Mouse (Mus musculus) MEL (cell line): ENCODE data around the gene Prss32. TPM values are rescaled to one million over a fixed set of nuclear protein-coding genes. Genes with fewer than 3 reads are reported as not detected.

Experiments used
- DNase-seq: peaks from one replicate; pipeline ENCODE4 v3.0.0; 2011; ENCODE audit warnings: low read depth, low spot score
- H3K27ac ChIP-seq: 2 replicates; pipeline ENCODE4 v1.5.1; 2012; ENCODE audit warnings: low read depth, mild to moderate bottlenecking, control low read depth, low read length, moderate library complexity; ENCODE audit not compliant: control insufficient read depth
- H3K27me3 ChIP-seq, 2 experiments: fragments of 150-350 bp in 1 of 2; sonication (generic) in 1 of 2; 2 replicates each; pipeline ENCODE4 v1.6.1; 2012; ENCODE audit warnings: low read length in 2 of 2, mild to moderate bottlenecking in 2 of 2, improper control_type of control experiment in 1 of 2, moderate library complexity in 1 of 2; ENCODE audit not compliant: insufficient read depth in 2 of 2, control insufficient read depth in 1 of 2
- H3K36me3 ChIP-seq, 2 experiments: 2 replicates each; pipeline ENCODE4 v1.6.1; 2012 to 2014; ENCODE audit warnings: low read length in 2 of 2, improper control_type of control experiment in 1 of 2, inconsistent platforms in 1 of 2, mild to moderate bottlenecking in 1 of 2; ENCODE audit not compliant: insufficient read depth in 2 of 2, control insufficient read depth in 1 of 2
- H3K4me1 ChIP-seq, 2 experiments: fragments of 150-350 bp in 1 of 2; sonication (generic) in 1 of 2; 2 replicates each; pipeline ENCODE4 v1.6.1; 2012; ENCODE audit warnings: low read length in 2 of 2, improper control_type of control experiment in 1 of 2, mild to moderate bottlenecking in 1 of 2; ENCODE audit not compliant: insufficient read depth in 2 of 2, control insufficient read depth in 1 of 2
- H3K4me3 ChIP-seq, 2 experiments: fragments of 150-350 bp in 1 of 2; sonication (generic) in 1 of 2; 2 replicates each; pipeline ENCODE4 v1.5.1; 2012; ENCODE audit warnings: low read depth in 2 of 2, low read length in 2 of 2, mild to moderate bottlenecking in 2 of 2, moderate library complexity in 2 of 2, control low read depth in 1 of 2, improper control_type of control experiment in 1 of 2; ENCODE audit not compliant: control insufficient read depth in 1 of 2, insufficient read depth in 1 of 2
- H3K79me2 ChIP-seq: 2 replicates; pipeline ENCODE4 v1.6.1; 2012; ENCODE audit warnings: mild to moderate bottlenecking, low read length, moderate library complexity; ENCODE audit not compliant: control insufficient read depth, poor library complexity, insufficient read depth
- H3K9ac ChIP-seq: 2 replicates; pipeline ENCODE4 v1.6.1; 2012; ENCODE audit warnings: low read depth, mild to moderate bottlenecking, control low read depth, low read length, moderate library complexity; ENCODE audit not compliant: control insufficient read depth, poor library complexity, severe bottlenecking
- H3K9me3 ChIP-seq: fragments of 150-350 bp; sonication (generic); replicated peaks from 2 replicates; pipeline ENCODE4 v1.6.1; 2012; ENCODE audit warnings: mild to moderate bottlenecking, low read length, improper control_type of control experiment, moderate library complexity; ENCODE audit not compliant: insufficient read depth
- BHLHE40 ChIP-seq: IDR thresholded peaks from 2 replicates; pipeline ENCODE4 v1.6.1; 2012; ENCODE audit warnings: low read depth, mild to moderate bottlenecking, inconsistent platforms, low read length, improper control_type of control experiment, borderline replicate concordance
- CHD1 ChIP-seq: IDR thresholded peaks from 2 replicates; pipeline ENCODE4 v1.6.1; 2012; ENCODE audit warnings: low read depth, mild to moderate bottlenecking, inconsistent platforms, low read length, improper control_type of control experiment
- CHD2 ChIP-seq: IDR thresholded peaks from 2 replicates; pipeline ENCODE4 v1.6.1; 2011; ENCODE audit warnings: low read length, improper control_type of control experiment
- CTCF ChIP-seq, 3 experiments: IDR thresholded peaks in 2 of 3; conservative IDR thresholded peaks in 1 of 3; 2 replicates each; pipeline ENCODE4 v1.5.1; 2011 to 2012; ENCODE audit warnings: low read length in 3 of 3, low read depth in 2 of 3, mild to moderate bottlenecking in 2 of 3, improper control_type of control experiment in 1 of 3, inconsistent platforms in 1 of 3, mixed read lengths in 1 of 3, moderate library complexity in 1 of 3; ENCODE audit not compliant: control insufficient read depth in 1 of 3, insufficient read depth in 1 of 3, poor library complexity in 1 of 3, severe bottlenecking in 1 of 3
- E2F4 ChIP-seq: IDR thresholded peaks from 2 replicates; pipeline ENCODE4 v1.6.1; 2011; ENCODE audit warnings: low read depth, low read length, improper control_type of control experiment, borderline replicate concordance
- ELF1 ChIP-seq: IDR thresholded peaks from 2 replicates; pipeline ENCODE4 v1.6.1; 2014; ENCODE audit warnings: low read depth, mild to moderate bottlenecking, inconsistent platforms, low read length, improper control_type of control experiment, moderate library complexity
- EP300 ChIP-seq, 2 experiments: IDR thresholded peaks; 2 replicates each; pipeline ENCODE4 v1.6.1; 2011; ENCODE audit warnings: improper control_type of control experiment in 2 of 2, low read length in 2 of 2, low read depth in 1 of 2, mild to moderate bottlenecking in 1 of 2
- GABPA ChIP-seq: IDR thresholded peaks from 2 replicates; pipeline ENCODE4 v1.6.1; 2012; ENCODE audit warnings: low read depth, mild to moderate bottlenecking, inconsistent platforms, low read length, improper control_type of control experiment, moderate library complexity
- GATA1 ChIP-seq: IDR thresholded peaks from 2 replicates; pipeline ENCODE4 v1.6.1; 2011; ENCODE audit warnings: low read depth, low read length, improper control_type of control experiment
- HCFC1 ChIP-seq: IDR thresholded peaks from 2 replicates; pipeline ENCODE4 v1.6.1; 2012; ENCODE audit warnings: low read depth, mild to moderate bottlenecking, inconsistent platforms, low read length, improper control_type of control experiment, moderate library complexity
- JUND ChIP-seq: IDR thresholded peaks from 2 replicates; pipeline ENCODE4 v1.6.1; 2011; ENCODE audit warnings: low read depth, mild to moderate bottlenecking, improper control_type of control experiment, low read length
- KAT2A ChIP-seq: conservative IDR thresholded peaks from 2 replicates; pipeline ENCODE4 v1.6.1; 2012; ENCODE audit warnings: low read depth, low read length, improper control_type of control experiment, inconsistent platforms
- MAFK ChIP-seq: IDR thresholded peaks from 2 replicates; pipeline ENCODE4 v1.6.1; 2011; ENCODE audit warnings: low read depth, mild to moderate bottlenecking, low read length, improper control_type of control experiment, borderline replicate concordance
- MAX ChIP-seq: IDR thresholded peaks from 2 replicates; pipeline ENCODE4 v1.6.1; 2011; ENCODE audit warnings: low read length, improper control_type of control experiment
- MAZ ChIP-seq: IDR thresholded peaks from 2 replicates; pipeline ENCODE4 v1.6.1; 2012; ENCODE audit warnings: low read depth, mild to moderate bottlenecking, inconsistent platforms, low read length, improper control_type of control experiment
- MEF2A ChIP-seq: IDR thresholded peaks from 2 replicates; pipeline ENCODE4 v1.6.1; 2014; ENCODE audit warnings: low read depth, mild to moderate bottlenecking, inconsistent platforms, low read length, improper control_type of control experiment; ENCODE audit not compliant: poor library complexity, insufficient replicate concordance, severe bottlenecking; ENCODE audit errors: extremely low read depth
- MXI1 ChIP-seq: IDR thresholded peaks from 2 replicates; pipeline ENCODE4 v1.6.1; 2011; ENCODE audit warnings: mild to moderate bottlenecking, low read depth, low read length, improper control_type of control experiment
- MYB ChIP-seq: IDR thresholded peaks from 2 replicates; pipeline ENCODE4 v1.6.1; 2011; ENCODE audit warnings: mild to moderate bottlenecking, low read depth, low read length, improper control_type of control experiment
- NELFE ChIP-seq: IDR thresholded peaks from 2 replicates; pipeline ENCODE4 v1.6.1; 2011; ENCODE audit warnings: low read depth, low read length, improper control_type of control experiment
- NRF1 ChIP-seq: IDR thresholded peaks from 2 replicates; pipeline ENCODE4 v1.6.1; 2014; ENCODE audit warnings: low read depth, mild to moderate bottlenecking, inconsistent platforms, low read length, improper control_type of control experiment, moderate library complexity; ENCODE audit not compliant: poor library complexity, insufficient read depth, severe bottlenecking
- POLR2A ChIP-seq, 2 experiments: IDR thresholded peaks; 2 replicates each; pipeline ENCODE4 v1.6.1; 2011 to 2012; ENCODE audit warnings: low read length in 2 of 2, mild to moderate bottlenecking in 2 of 2, control low read depth in 1 of 2, improper control_type of control experiment in 1 of 2, low read depth in 1 of 2, moderate library complexity in 1 of 2; ENCODE audit not compliant: control insufficient read depth in 1 of 2, insufficient read depth in 1 of 2, poor library complexity in 1 of 2
- POLR2AphosphoS2 ChIP-seq: IDR thresholded peaks from 2 replicates; pipeline ENCODE4 v1.6.1; 2011; ENCODE audit warnings: low read length, improper control_type of control experiment
- POLR2AphosphoS5 ChIP-seq: IDR thresholded peaks from 2 replicates; pipeline ENCODE4 v1.6.1; 2012; ENCODE audit warnings: low read depth, borderline replicate concordance, mild to moderate bottlenecking, inconsistent platforms, low read length, moderate library complexity, mixed read lengths
- RAD21 ChIP-seq: IDR thresholded peaks from 2 replicates; pipeline ENCODE4 v1.6.1; 2011; ENCODE audit warnings: mild to moderate bottlenecking, low read depth, low read length, improper control_type of control experiment
- SIN3A ChIP-seq: IDR thresholded peaks from 2 replicates; pipeline ENCODE4 v1.6.1; 2012; ENCODE audit warnings: low read length, improper control_type of control experiment, inconsistent platforms
- SMC3 ChIP-seq: IDR thresholded peaks from 2 replicates; pipeline ENCODE4 v1.6.1; 2011; ENCODE audit warnings: low read depth, low read length, improper control_type of control experiment
- TAL1 ChIP-seq: IDR thresholded peaks from 2 replicates; pipeline ENCODE4 v1.6.1; 2012; ENCODE audit warnings: mild to moderate bottlenecking, inconsistent platforms, low read length, moderate library complexity, mixed read lengths
- TBP ChIP-seq: IDR thresholded peaks from 2 replicates; pipeline ENCODE4 v1.8.0; 2011; ENCODE audit warnings: low read depth, low read length, improper control_type of control experiment
- TCF12 ChIP-seq: IDR thresholded peaks from 2 replicates; pipeline ENCODE4 v1.6.1; 2014; ENCODE audit warnings: low read depth, mild to moderate bottlenecking, inconsistent platforms, low read length, improper control_type of control experiment, moderate library complexity
- UBTF ChIP-seq: IDR thresholded peaks from 2 replicates; pipeline ENCODE4 v1.6.1; 2012; ENCODE audit warnings: low read depth, mild to moderate bottlenecking, inconsistent platforms, low read length, improper control_type of control experiment, moderate library complexity, borderline replicate concordance; ENCODE audit not compliant: insufficient read depth
- USF1 ChIP-seq: IDR thresholded peaks from 2 replicates; pipeline ENCODE4 v1.6.1; 2014; ENCODE audit warnings: low read depth, mild to moderate bottlenecking, inconsistent platforms, low read length, improper control_type of control experiment, moderate library complexity
- USF2 ChIP-seq, 2 experiments: IDR thresholded peaks; 2 replicates each; pipeline ENCODE4 v1.6.1; 2011 to 2012; ENCODE audit warnings: improper control_type of control experiment in 2 of 2, low read length in 2 of 2, borderline replicate concordance in 1 of 2, inconsistent platforms in 1 of 2, low read depth in 1 of 2, mild to moderate bottlenecking in 1 of 2; ENCODE audit not compliant: insufficient read depth in 1 of 2
- ZC3H11A ChIP-seq: IDR thresholded peaks from 2 replicates; pipeline ENCODE4 v1.6.1; 2012; ENCODE audit warnings: low read depth, mild to moderate bottlenecking, inconsistent platforms, low read length, improper control_type of control experiment
- ZKSCAN1 ChIP-seq: IDR thresholded peaks from 2 replicates; pipeline ENCODE4 v1.6.1; 2012; ENCODE audit warnings: low read depth, mild to moderate bottlenecking, inconsistent platforms, low read length, improper control_type of control experiment, moderate library complexity
- ZMIZ1 ChIP-seq: IDR thresholded peaks from 2 replicates; pipeline ENCODE4 v1.6.1; 2012; ENCODE audit warnings: low read depth, mild to moderate bottlenecking, inconsistent platforms, low read length, improper control_type of control experiment, moderate library complexity
- ZNF384 ChIP-seq: IDR thresholded peaks from 2 replicates; pipeline ENCODE4 v1.6.1; 2012; ENCODE audit warnings: low read depth, mild to moderate bottlenecking, inconsistent platforms, low read length, improper control_type of control experiment
- polyA plus RNA-seq, 2 experiments: library from polyadenylated mRNA; stranded (reverse) in 1 of 2; unstranded in 1 of 2; fragments of >175 nt in 1 of 2; fragments of >200 nt in 1 of 2; gene quantifications; 2 replicates each; pipeline versions ENCODE4 v1.2.1 to v1.2.4; 2012; ENCODE audit warnings: low replicate concordance in 2 of 2, low read depth in 1 of 2; ENCODE audit not compliant: insufficient read length in 2 of 2, insufficient read depth in 1 of 2, missing spikeins in 1 of 2
- total RNA-seq: library from RNA; depleted of rRNA; stranded (reverse); fragments of 300-350 nt; gene quantifications from 2 replicates; pipeline ENCODE4 v1.2.3, GENCODE M21; 2012

The Prss32 gene
- total and polyA plus RNA-seq, 3 experiments: 0.71 TPM; not detected in 2

GRCm38 (mm10) chr17:23829064-23829619 lies 14.5 kb upstream of the Prss32 start, which contains the start of gene Elob:
TSS of gene Elob (minus strand) at chr17:23829136.
- Histone ChIP-seq H3K79me2 (peaks cover 17% of the 10 kb centered on the region), H3K9ac (peak within 1 kb of the TSS; percentile 80), H3K9me3 (no peaks in the 10 kb centered on the region), H3K4me1 (peaks cover 5 to 18% of the 10 kb centered on the region in 2 experiments; a peak in 3 of 4 replicates), H3K36me3 (peaks cover 5 to 21% of the 10 kb centered on the region in 2 experiments; a peak in 3 of 4 replicates), H3K4me3 (peak within 1 kb of the TSS; percentile 92 to 98), H3K27me3 (no peaks in the 10 kb centered on the region), H3K27ac (peak within 1 kb of the TSS; percentile 99)
- DNase-seq: peak; percentile 92
- TF ChIP-seq USF2 (IDR thresholded peaks at IDR 0.05; ENCODE audit: borderline replicate concordance in 1 of 2, insufficient read depth in 1 of 2, low read depth in 1 of 2, low read length in 2 of 2) (no peak), ZKSCAN1 (no peak), TAL1 (no peak), TBP (no peak), TCF12 (no peak), POLR2AphosphoS5 (no peak), GABPA (no peak), MAX (no peak; the same call in 1 of the 2 replicates), MEF2A (no peak), KAT2A (no peak; the same call in 1 of the 2 replicates), NELFE (peak; percentile 57; the same call in 1 of the 2 replicates), MYB (no peak), SIN3A (no peak; the same call in 1 of the 2 replicates), BHLHE40 (no peak), POLR2A (IDR thresholded peaks at IDR 0.05; ENCODE audit: control insufficient read depth in 1 of 2, insufficient read depth in 1 of 2, low read depth in 1 of 2, low read length in 2 of 2, poor library complexity in 1 of 2) (peak; percentile 38 to 77; a peak in 2 of 4 replicates), MAFK (no peak), RAD21 (peak; percentile 31), HCFC1 (peak; percentile 80), ZMIZ1 (peak; percentile 59; the same call in 1 of the 2 replicates), E2F4 (no peak), CTCF (IDR thresholded peaks at IDR 0.05 in 2 of 3, conservative IDR thresholded peaks at IDR 0.05 in 1 of 3; ENCODE audit: control insufficient read depth in 1 of 3, insufficient read depth in 1 of 3, low read depth in 2 of 3, low read length in 3 of 3, poor library complexity in 1 of 3, severe bottlenecking in 1 of 3) (peak; percentile 59 to 69 (median 65)), EP300 (IDR thresholded peaks at IDR 0.05; ENCODE audit: low read depth in 1 of 2, low read length in 2 of 2) (no peak), GATA1 (no peak), MAZ (peak; percentile 42; the same call in 1 of the 2 replicates), CHD2 (no peak), ZNF384 (no peak), SMC3 (peak; percentile 33), ZC3H11A (peak; percentile 82), POLR2AphosphoS2 (peak; percentile 66; the same call in 1 of the 2 replicates), ELF1 (peak; percentile 72; the same call in 1 of the 2 replicates), MXI1 (no peak; the same call in 1 of the 2 replicates), CHD1 (no peak), UBTF (no peak), USF1 (no peak), NRF1 (peak; percentile 59), JUND (no peak)
